Mouse (Mus musculus): ENCODE measurements around the gene 9930104L06Rik.

DNA sequence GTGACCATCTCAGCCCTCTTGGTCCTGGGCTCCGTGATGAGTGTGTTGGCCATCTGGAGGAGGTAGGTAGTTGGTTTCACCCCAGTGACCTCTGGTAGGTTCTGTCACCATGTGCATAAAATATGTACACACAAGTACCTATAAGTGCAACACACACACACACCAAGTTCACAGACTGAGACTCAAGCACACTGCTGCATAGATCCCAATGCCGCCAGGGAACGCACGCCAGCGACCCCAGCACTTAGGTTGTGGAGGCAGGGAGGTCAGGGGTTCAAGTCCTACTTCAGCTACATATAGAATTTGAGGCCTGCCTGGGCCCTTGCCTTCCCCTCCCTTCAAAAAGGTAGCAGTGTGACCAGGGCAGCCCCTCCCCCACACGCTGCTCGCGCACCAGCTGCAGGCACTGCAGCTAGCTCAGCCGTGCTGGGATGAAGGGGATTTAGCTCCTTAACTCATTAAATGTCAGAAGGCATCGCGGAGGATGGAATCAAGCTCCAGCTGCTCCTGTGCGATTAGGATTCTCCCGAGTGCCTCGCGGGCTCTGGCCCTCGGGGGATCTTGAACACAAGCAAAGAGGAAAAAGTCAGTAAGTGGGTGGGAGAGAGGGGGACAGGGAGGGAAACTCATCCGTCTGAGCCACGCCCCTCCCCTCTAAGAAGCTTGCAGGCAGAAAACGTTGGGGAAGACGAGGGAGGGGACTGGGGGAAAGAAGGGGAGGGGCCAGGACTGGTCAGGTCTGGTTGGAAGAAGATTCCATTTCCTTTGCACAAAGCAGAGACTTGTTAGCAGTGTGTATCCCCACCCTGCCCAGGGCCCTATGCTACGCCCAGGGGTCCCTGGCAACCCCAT, 30.7 kb upstream of the 9930104L06Rik start:
- TF ChIP-seq ZC3H11A (IDR thresholded peaks at IDR 0.05; ENCODE audit: low read depth, low read length) = no peak
- TF ChIP-seq USF1 (IDR thresholded peaks at IDR 0.05; ENCODE audit: low read depth, low read length) = no peak
- TF ChIP-seq UBTF (IDR thresholded peaks at IDR 0.05; ENCODE audit: low read depth, low read length) = no peak
- TF ChIP-seq MAFK (IDR thresholded peaks at IDR 0.05; ENCODE audit: insufficient replicate concordance, low read length) = no peak
- TF ChIP-seq ZMIZ1 (IDR thresholded peaks at IDR 0.05; ENCODE audit: low read depth, low read length) = no peak
- no peak for TF ChIP-seq TBP (conservative IDR thresholded peaks at IDR 0.05; ENCODE audit: low read depth, low read length)
- TF ChIP-seq CTCF (conservative IDR thresholded peaks at IDR 0.05 in 1 of 2, IDR thresholded peaks at IDR 0.05 in 1 of 2; ENCODE audit: low read depth in 2 of 2, low read length in 2 of 2) = no peak
- no peak for TF ChIP-seq POLR2AphosphoS2 (IDR thresholded peaks at IDR 0.05; ENCODE audit: low read depth, low read length)

Data from CH12.LX (cell line).